In genomic region chr14:57729364-57729763, GRCm38 (mm10) we compare ENCODE assay signal across 10 mouse cellular contexts. TPM values are rescaled to one million over a fixed set of nuclear protein-coding genes. Genes with fewer than 3 reads are reported as not detected.
A peak's percentile ranks its signal among the peaks of the same experiment; 100 is the strongest.
DNase-seq lines count a peak whose midpoint lies in the region; ATAC-seq and TF ChIP-seq lines count a peak whose summit lies in the region.
"Had no signal": no experiment of that assay in that cellular context is flagged by ENCODE, and none has a peak within 500 bp of the region (broad histone marks: within the 10 kb centered on the region; RNA-seq: fewer than 3 reads in every experiment).

No protein-coding gene starts in this region.

- DNase-seq in hindbrain, embryonic 10.5 days (ENCODE audit: low spot score) = no peak
- peak; percentile 19 for DNase-seq in thymus, adult 2 months
- DNase-seq in thymus, adult 18-20 months = no peak
- DNase-seq in lung, postnatal 10 days = peak; percentile 42
- peak; percentile 23 for DNase-seq in thymus, postnatal 4 days
- DNase-seq in layer of hippocampus, postnatal 36 days = no peak
- DNase-seq in retina, embryonic 14.5 days (ENCODE audit: low spot score) = no peak

- TF ChIP-seq CTCF in thymus, adult 2 months (IDR thresholded peaks at IDR 0.05; ENCODE audit: borderline replicate concordance, control insufficient read depth, extremely low read depth, insufficient read depth, low read length, poor library complexity) = no peak

- no peak overlapping the region for H3K4me2 ChIP-seq in hindbrain, embryonic 13.5 days

- peaks cover 4% of the 10 kb centered on the region; the same call in 1 of the 2 replicates for H3K9me3 ChIP-seq in hindbrain, embryonic 10.5 days
- no peaks in the 10 kb centered on the region for H3K9me3 ChIP-seq in hindbrain, embryonic 13.5 days

- peaks cover 61% of the 10 kb centered on the region for H3K36me3 ChIP-seq in hindbrain, embryonic 10.5 days
- peaks cover 7% of the 10 kb centered on the region; the same call in 1 of the 2 replicates for H3K36me3 ChIP-seq in hindbrain, embryonic 13.5 days
- no peaks in the 10 kb centered on the region for H3K36me3 ChIP-seq in thymus, adult 2 months (ENCODE audit: control insufficient read depth, insufficient read depth, low read length)

- H3K4me3 ChIP-seq in hindbrain, embryonic 10.5 days = no peak overlapping the region
- no peak overlapping the region for H3K4me3 ChIP-seq in hindbrain, embryonic 13.5 days
- H3K4me3 ChIP-seq in thymus, adult 2 months (ENCODE audit: control insufficient read depth, insufficient read depth, low read length) = no peak overlapping the region
- H3K4me3 ChIP-seq: erythroblast, embryonic 14.5 days had no signal

- ATAC-seq in hindbrain, embryonic 13.5 days (ENCODE audit: low FRiP score) = no peak

- no peaks in the 10 kb centered on the region for H3K27me3 ChIP-seq in hindbrain, embryonic 10.5 days (ENCODE audit: insufficient read depth, poor library complexity, severe bottlenecking)
- no peaks in the 10 kb centered on the region for H3K27me3 ChIP-seq in hindbrain, embryonic 13.5 days
- no peaks in the 10 kb centered on the region for H3K27me3 ChIP-seq in thymus, adult 2 months (ENCODE audit: control insufficient read depth, insufficient read depth, low read length)

- no peak for TF ChIP-seq POLR2A in thymus, adult 2 months (IDR thresholded peaks at IDR 0.05; ENCODE audit: control insufficient read depth, extremely low read depth, insufficient read depth, low read length, poor library complexity)

- 0 out of 2 replicates have a peak overlapping the region, but pooled peaks have one; percentile 8 for H3K27ac ChIP-seq in hindbrain, embryonic 10.5 days
- H3K27ac ChIP-seq in hindbrain, embryonic 13.5 days = no peak overlapping the region; the same call in 1 of the 2 replicates
- peak overlapping the region; percentile 49 for H3K27ac ChIP-seq in thymus, adult 2 months (ENCODE audit: control insufficient read depth, insufficient read depth, low read length)

- no peak overlapping the region for H3K9ac ChIP-seq in hindbrain, embryonic 13.5 days

- 92% methylated on average over 8 of the region's 8 CpGs for WGBS in hindbrain, embryonic 10.5 days
- WGBS in hindbrain, embryonic 13.5 days = 81% methylated on average over 8 of the region's 8 CpGs
- WGBS in thymus, adult 2 months = 21% methylated on average over 8 of the region's 8 CpGs

- peaks cover 31% of the 10 kb centered on the region for H3K4me1 ChIP-seq in hindbrain, embryonic 10.5 days (replicated peaks)
- peaks cover 38% of the 10 kb centered on the region for H3K4me1 ChIP-seq in hindbrain, embryonic 13.5 days (replicated peaks)
- peaks cover 24% of the 10 kb centered on the region for H3K4me1 ChIP-seq in thymus, adult 2 months (replicated peaks; ENCODE audit: control insufficient read depth, insufficient read depth, low read length)

RNA-seq across cellular contexts. Expression of gene Gm49361, which starts 16.5 kb away (rescaled TPM):
- not detected in 2 replicates for polyA plus RNA-seq in hindbrain, embryonic 10.5 days (2016; fragmentation: Nextera tagmentation; extraction: Ambion mirVana)
- not detected in 2 replicates for polyA plus RNA-seq in hindbrain, embryonic 13.5 days (2015; fragmentation: Nextera tagmentation; extraction: Ambion mirVana)
- polyA plus RNA-seq in thymus, adult 2 months (2012; rRNA removed) = 0.23 TPM in 1 of 2 replicates, not detected in the other
- total RNA-seq in layer of hippocampus, postnatal 36 days (2021) = 1 to 10 TPM in 1 of 2 experiments, under 1 TPM in 1; 0.43 to 4.5 TPM
- total RNA-seq: MEL had no signal

RNA-seq across cellular contexts. Expression of gene Lats2, which starts 28.8 kb away (rescaled TPM):
- 16.1 and 17.5 TPM in 2 replicates for polyA plus RNA-seq in hindbrain, embryonic 10.5 days (2016; fragmentation: Nextera tagmentation; extraction: Ambion mirVana)
- polyA plus RNA-seq in hindbrain, embryonic 13.5 days (2015; fragmentation: Nextera tagmentation; extraction: Ambion mirVana) = 9.6 and 10.5 TPM in 2 replicates
- polyA plus RNA-seq in thymus, adult 2 months (2012; rRNA removed) = 17.1 and 18.2 TPM in 2 replicates
- 10 to 100 TPM; 45.5 to 46.1 TPM for total RNA-seq in layer of hippocampus, postnatal 36 days (2021)

Comparison
In these comparisons a context has a peak if more than half of its experiments do, and no peak if none do; other contexts are left out.
1. DNase-seq: peak in thymus, adult 2 months (single experiment), lung, postnatal 10 days (single experiment) and thymus, postnatal 4 days (single experiment); none in hindbrain, embryonic 10.5 days (single experiment), thymus, adult 18-20 months (0 of 2), layer of hippocampus, postnatal 36 days (0 of 2) and retina, embryonic 14.5 days (single experiment).